Mouse (Mus musculus) adrenal gland, adult (tissue): Measurements from ENCODE around the gene Ctnnd2.
A peak's percentile ranks its signal among the peaks of the same experiment; 100 is the strongest.

Experiments used
- DNase-seq, 2 experiments: peaks; one replicate each; pipeline ENCODE4 v3.0.0; 2022 to 2023; ENCODE audit warnings: low spot score in 1 of 2; ENCODE audit not compliant: inconsistent age in 2 of 2

Ctnnd2 gene

DNA sequence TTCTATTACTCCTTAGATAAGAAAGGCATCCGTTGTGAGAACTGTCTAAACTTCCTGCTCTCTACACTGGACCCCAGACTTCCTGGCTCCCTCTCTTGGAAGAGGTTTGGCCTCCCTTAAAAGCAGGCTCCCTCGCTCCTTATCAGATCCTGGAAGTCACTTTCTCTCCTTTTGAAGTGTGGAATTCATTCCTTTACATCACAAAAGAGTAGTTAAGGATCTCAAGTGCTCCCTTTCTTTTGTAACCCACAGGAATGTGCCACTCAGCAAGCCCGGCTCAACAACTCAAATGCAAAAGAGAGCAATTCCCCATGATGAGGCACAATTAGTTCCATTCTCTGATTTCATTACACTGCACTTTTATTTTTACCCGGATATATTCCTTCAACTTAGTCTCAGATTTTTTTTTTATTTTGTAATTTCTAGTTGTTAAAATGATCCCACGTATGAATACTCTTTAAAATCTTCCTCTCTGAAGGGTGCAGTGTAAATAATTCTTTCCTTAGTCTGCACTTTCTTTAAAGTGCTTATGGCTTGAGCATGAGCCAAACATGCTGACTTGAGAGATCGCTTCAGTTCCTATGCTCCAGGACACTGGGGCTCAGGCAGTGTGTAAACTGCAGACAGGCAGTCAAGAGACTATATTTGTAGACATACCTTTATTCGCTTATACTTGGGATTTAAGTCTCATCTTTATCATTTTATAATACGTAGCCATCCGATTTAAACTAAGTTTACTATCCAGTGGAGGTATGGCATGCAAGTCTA is 210.9 kb downstream of the Ctnnd2 start:
- DNase-seq: no peak

DNA sequence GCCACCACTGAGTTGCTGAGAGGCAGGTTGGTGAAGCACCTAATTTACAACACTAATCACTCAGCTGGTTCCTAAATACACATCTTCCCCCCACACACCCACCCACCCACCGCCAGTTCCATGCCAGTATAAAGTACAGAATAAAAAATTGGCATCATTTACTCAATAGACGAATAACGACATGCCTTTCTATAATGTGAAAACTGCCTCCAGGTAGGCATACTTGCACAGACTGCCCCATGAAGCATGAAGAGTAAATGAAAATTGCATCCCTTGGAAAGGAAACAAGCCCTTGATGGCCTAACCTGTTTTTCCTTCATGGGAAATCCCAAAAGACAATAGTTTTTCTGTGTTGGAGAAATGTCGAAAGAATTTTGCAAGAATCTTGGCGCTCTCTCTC is 212.0 kb downstream of the Ctnnd2 start:
- DNase-seq: no peak

DNA sequence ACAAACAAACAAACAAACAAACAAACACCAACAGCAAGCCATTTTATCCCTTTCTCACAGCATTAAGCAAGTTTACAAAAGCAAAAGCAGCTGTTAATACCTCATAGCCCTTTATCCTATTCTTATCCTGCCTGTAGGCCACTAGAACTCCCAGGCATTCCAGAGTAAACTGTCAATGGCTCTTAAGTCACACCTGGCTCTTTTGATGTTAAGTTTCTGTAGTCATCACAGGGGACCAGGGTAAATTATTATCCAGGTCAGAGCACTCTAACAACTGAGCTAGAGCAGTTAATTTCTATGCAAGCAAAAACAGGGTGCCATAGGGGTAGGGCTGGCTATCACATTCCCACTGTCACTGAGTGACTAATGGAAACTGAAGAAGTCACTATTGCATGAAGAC is 214.1 kb downstream of the Ctnnd2 start:
- no peak for DNase-seq

DNA sequence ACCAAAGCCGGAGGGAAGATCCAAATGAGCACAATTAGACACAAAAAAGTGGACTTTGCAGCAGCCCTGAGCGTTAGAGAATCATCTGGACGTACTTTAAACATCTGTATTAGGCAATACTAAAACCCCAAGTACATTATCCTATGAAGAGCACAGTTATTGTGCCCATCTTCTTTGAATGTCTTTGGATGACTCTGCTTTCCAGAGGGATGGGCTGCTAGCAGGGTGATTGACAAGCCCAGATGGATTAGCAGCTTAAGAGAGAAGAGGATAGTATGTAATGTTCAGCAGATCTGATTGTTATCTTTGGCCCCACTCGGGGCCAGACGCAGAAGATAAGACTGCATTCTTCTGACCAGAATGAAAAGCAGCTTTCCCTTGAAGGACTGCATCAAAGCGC is 214.9 kb downstream of the Ctnnd2 start:
- no peak for DNase-seq

DNA sequence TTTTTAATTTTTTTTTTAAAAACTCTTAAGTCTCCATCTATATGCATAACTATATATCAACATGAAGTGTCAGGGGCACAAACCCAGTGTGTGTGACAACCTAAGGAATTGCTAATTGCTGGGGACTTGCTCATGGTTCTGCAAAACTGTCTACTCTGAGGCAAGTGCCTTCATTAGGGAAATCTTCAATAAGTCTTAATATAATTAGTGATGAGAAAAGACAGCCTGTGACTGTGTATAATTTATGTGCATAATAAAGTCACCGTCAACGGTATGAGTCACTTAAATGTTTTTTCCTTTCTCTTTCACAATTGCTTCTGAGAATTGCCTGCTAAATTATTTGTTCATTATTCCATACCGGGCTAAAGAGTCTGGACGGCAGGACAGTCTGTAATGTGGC is 228.7 kb downstream of the Ctnnd2 start:
- DNase-seq: no peak

DNA sequence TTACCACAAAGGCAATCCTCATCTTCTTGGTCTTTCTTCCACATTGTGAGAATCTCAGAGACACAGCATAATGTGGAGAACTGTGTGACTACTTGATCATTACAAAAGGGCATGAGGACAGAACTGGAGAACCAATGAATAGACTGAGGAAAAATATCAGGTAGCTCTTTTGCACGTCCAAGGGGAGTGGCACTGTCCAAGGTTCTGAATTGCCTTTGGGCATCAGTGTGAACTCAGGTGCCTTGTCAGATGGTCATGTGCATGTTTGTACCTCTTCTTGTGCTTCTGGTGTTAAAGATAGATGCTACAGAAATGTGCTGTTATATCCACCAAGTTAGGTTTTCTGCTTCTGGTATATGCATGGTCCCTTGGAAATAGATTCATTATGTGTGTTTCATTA is 233.9 kb downstream of the Ctnnd2 start:
- no peak for DNase-seq

DNA sequence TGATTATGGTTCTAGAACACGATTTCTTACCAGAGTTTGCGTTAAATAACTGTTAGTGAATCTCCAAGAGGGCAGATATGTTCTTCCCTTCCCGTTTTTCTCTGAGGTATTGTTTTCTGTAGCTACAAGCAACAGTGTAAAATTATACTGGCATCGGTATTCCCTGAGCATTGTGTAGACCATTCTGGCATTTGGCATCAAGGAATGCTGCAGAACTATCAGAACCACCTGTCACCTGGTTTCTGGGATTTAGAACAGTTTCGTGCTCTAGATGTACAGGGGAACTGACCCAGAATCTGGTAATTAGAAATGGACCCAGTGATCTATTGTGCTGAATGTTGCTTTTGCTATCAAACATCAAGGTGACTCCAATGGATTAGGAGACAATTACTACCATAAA is 250.8 kb downstream of the Ctnnd2 start:
- DNase-seq: no peak

DNA sequence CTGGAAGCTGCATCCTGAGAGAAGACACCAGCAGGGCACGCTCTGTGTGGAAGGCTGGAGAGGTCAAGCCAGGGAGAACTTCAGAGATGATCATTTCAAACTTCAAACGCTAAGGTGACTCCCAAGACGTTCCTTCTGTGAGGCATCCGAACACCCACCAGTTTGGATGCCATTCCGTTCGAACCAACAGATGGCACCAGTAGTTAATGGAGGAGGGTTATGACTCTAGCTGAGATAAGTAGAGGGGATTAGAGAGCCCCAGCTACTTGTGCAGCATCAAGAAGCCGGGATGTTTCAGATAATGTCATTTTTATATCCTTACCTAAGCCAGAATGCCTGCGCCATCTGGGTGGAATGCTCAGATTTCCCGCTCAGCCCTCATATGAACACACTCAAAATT is 251.9 kb downstream of the Ctnnd2 start:
- no peak for DNase-seq

DNA sequence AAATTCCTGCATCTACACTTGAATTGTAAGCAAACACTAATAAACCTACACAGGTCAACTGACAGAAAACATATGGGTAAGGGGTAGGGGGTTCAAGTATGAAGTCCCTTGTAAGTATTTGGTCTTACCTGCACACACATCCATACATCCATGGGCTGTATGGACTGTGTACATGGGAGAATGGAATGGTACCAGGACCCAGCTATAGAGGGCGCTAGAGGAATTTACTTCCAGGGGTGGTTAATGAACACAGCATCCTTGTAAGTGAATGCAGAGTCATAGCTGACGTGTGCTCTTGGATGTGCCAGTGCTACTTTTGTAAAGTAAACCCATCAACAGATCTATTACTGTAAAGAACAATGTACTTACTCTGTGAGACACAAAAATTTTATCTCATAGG is 254.9 kb downstream of the Ctnnd2 start:
- peak; percentile 6 to 55 for DNase-seq

DNA sequence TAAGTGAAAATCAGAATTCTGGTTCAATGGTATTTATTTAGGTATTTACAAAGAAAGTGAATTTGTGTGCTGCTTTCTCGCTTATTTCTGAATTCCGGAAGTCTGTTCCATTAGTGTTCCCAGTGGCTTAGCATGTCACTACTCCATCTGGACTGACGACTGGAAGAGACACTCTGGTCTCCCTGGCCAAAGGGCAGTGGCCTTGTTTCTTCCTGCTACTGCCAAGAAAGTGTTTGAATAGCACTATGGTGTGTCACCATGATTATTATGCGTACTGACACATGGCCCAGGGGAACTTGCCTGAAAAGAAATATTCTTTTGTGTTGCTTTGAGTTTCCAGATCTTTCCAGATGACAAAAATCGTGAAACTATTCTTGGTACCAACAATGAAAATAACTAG is 266.7 kb downstream of the Ctnnd2 start:
- no peak for DNase-seq

DNA sequence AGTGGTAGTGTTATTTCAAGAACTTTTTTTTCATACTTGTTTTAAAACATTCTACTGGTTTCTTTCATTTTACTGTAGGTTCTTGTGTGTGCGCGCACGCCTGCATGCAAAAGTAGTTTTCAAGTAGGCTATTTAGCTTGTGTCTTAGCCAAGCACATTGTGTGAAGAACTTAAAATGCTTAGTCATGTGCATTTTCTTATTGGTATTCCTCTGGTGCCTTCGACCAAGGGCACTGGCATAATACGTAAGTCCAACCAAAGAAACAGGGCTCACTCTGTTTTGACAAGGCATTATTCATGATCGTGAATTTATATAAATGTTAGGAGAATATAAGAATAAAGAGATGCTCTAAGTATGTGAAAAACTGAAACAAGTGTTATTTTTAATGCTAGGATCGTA is 278.4 kb downstream of the Ctnnd2 start:
- no peak for DNase-seq

DNA sequence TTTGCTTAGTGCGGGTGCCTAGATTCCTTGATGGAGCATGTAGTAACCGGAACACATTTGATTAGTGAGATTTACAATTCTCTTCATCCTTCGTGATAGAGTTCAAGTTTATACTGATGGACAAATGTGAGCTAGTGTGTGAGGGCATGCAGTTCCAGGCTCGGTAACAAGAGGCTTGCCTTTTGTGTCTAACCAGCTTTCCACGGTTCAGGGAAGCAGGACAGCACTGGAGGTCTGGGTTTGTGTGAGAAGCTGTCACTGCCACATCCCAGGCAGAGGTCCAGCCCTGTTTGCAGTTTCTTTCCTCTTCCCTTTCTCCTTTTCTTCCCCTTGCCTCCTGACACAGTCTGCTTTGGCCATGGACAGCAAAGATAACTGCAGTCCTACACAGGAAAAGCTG is 279.5 kb downstream of the Ctnnd2 start:
- DNase-seq: no peak

DNA sequence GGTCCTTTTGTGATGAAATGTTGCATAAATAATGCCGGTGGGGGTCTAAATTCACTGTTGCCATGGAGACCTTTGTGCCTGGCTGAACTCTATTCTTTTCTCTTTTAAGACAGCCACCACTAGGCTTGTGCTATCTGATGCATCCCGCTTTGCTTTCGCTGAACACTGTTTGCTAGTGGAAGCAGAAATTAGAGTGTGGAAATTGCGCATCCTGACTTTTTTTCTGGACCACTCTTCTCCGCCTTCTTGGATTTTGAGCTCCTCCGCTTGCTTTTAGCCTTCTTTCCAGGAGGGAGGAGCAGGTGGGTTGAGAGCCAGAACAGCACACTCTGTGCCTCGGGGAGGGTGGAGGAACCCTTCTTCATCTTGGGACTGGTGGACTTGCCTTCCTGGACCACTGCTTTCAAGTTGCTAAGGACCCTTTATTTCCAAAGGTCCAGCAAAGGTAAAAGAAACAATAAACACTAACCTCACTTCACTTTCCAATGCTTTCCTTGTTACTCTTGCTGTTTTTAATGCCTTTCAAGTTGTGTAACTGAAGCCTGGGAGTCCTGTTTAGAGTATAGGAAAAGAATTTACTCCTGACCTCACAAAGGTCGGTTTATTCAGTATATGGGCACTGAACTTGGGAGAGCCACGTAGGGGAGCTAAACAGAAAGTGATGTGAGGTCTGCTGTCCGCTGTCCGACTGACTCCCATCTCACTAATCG is 285.3 kb downstream of the Ctnnd2 start:
- no peak for DNase-seq

DNA sequence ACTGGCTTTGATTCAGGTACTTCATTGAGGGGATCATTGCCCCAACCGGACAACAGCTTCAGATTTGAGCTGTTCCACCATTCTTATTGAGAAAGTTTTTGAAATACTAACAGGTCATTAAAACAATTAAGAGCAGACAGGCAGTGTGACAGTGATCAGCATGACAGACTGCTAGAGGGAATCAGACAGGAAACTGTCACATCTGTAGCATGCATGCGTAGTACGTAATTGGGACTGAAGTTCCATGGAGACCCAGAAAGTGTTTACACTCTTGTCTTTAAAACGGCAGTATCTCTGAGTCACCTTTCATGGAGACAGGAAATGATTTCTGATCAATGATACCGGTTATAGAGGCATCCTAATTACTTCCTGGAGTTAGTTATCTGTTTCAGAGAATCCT is 286.3 kb downstream of the Ctnnd2 start:
- no peak for DNase-seq

DNA sequence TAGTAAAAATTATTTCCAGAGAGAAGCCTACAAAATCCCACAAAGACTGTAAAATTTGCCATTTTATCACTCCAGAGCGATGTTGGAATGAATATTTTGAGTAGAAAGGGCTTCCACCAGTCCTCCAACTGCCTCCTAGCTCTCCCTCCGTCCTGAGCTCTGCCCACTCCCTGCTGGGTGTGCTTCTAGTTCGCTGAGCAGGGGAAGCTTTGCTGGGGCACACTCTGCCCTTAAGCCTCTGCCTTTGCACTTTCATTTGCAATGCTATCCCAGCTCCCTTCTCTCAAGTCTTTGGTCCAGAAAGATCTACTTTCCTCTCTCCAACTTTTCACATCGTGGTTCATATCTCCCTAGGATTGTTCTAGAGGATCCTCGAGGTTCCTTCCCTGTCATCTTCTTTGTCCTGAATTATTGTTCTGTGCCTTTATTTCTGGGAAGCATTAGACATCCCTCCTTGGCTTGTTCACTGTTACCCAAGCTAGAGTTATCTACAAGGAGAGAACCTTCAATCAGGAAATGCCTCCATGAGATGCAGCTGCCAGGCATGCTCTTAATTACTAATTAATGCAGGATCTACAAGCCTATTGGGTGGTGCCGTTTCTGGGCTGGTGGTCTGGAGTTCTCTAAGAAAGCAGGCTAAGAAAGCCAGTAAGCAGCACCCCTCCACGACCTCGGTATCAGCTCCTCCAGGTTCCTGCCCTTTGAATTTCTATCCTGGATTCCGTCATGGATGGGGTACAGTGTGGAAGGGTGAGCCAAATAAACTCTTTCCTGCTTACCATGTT is 288.1 kb downstream of the Ctnnd2 start:
- DNase-seq: no peak

DNA sequence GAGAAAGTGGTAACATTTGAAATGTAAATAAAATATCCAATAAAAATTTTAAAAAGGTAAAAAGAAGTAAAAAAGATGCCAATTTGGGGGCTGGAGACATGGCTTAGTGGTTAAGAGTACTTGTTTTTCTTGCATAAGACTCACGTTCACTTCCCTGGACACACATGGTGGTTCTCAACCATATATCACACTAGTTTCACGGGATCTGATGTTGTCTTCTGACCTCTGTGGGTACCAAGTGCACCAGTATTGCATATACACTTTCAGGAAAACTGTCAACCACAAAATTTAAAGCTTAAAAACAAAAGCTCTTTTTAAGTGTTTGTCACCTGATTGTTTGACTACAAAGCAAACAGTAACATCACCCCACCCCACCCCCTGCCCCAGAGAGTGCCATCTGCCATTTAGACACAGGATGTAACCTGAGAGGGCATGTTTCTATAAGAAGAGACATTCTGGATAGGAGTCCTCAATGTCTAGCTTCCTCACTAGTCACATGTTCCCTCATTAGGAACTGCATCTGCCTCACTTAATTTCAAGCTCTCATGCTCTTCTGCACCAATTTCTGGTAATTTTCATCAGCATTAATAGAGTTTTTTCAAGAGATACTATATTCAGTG is 290.5 kb downstream of the Ctnnd2 start:
- no peak for DNase-seq

DNA sequence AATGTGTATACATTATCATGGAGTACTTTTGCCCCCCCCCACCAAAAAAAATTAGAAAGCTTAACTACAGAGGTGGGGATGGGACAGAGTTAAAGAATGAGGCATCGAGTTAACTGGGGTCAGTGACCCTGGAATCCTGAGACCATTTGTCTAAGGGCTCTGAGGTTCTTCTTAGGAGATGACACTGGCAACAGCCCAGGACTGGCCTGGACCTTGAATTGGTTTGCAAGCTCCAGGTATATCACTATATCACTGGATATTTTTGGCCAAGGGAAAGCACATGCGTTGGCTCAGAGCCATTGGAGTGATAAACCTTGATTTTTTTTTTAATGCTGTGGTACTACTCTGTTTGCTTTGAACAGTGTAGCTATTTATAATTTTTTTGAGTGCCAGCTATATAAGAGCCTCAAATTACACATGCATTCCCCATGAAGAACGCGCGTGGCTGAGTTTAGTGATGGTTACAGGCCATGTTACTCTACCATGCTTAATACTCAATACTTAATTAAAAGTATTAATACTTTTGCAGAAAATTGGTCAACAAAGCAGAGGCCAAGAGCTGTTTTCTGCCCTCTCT is 291.2 kb downstream of the Ctnnd2 start:
- peak in 1 of 2 experiments; percentile 20 for DNase-seq

DNA sequence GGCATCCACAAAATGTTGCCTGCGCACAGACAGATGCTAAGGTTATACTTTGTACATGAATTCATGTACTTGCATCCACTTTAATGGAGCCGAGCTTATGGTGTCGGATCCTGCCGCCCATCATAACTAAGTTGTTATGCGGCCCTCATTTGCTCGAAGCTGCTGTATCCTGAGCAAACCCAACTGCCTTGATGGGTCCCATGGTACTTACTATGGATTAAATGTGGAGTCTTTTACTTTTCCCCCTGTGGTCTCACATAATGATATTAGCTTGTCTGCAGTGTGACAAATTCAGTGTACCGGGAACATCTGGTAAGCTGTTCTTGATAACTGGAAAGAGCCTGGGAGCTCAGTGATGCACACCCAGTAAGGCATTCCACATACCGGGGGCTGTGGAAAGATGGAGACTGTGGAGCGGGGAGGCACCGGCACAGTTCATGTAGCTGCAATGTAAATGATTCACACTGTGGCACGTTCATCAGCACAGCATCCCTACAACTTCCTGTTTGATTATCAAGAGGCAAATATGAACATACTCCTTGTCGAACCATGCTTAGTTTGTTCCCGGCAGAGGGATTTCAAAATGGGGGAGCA is 294.7 kb downstream of the Ctnnd2 start:
- DNase-seq: no peak

DNA sequence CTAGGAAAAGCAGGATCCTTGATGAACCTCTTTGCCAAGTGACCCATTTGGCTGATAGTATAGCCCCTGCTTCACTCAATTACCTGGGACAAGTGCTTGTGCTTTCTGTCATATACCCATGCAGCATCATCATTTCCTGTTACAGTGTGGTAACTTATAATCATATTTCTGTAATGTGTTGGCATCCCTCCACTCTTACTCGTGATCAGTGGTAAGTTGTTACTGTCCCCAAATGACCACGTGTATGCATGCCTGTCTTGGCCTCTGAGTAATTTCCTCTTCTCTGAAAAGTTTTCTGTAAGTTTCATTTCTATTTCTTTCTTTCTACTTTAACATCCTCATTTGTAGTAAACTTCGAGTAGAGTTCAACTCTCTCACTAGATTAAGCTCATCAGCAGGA is 296.4 kb downstream of the Ctnnd2 start:
- DNase-seq: no peak

DNA sequence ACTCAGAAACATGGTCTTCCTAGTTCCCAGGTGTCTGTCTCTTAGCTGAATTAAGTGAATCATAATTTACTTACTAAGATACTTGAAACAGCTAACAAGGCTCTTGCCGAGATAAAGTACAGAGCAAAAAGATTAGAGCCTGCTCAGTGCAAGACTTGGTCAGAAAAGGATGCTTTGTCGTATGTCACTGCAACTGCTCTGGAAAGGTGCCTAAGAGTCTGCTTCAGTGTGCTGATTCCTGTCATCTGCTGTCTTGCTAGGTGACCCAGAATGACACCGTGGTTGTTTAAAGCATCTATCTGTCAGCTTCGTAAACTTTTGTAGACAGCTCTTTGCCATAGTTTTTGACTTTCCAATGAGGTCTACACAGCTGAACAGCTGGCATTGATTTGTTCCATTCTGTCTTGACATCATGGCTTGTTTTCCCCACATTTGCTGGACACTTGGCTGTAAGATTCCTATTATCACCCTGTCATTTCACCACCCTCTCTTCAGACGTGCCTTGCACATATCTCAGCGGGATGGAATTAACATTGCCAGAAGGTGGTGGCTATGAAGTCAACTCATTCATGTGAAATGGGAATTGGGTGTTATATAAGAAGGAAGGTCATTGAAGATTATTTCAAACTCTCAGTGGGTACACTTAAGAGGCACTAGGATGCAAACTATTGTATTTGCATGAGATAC is 299.0 kb downstream of the Ctnnd2 start:
- no peak for DNase-seq
